Mouse (Mus musculus) telencephalon, adult 2 months (tissue): Measurements from ENCODE around the gene Hspb3.

Experiments used
- DNase-seq: peaks from one replicate; pipeline ENCODE4 v3.0.0-alpha.2; 2011; ENCODE audit warnings: low read depth, low spot score

Gene Hspb3

DNA sequence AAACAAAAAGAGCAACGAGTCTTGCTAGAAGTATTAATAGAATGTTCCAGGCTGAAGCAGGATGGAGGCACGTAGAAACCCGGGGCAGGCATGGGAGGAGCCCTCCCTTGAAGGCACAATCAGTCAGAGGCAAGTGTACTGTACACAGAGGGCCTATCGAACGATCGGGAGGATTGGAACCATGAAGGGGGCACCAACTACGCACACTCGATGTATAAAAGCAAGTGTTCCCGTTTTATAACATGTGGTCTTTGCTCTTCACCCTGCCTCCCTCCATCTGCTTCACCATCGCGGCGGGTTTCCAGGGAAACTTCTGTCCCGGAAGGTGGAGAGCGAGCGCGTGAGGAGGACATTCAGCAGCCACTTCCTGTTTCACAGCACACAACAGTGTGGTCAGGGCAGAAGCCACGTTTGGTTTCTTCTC lies 27.7 kb downstream of the Hspb3 start:
- DNase-seq: no peak

DNA sequence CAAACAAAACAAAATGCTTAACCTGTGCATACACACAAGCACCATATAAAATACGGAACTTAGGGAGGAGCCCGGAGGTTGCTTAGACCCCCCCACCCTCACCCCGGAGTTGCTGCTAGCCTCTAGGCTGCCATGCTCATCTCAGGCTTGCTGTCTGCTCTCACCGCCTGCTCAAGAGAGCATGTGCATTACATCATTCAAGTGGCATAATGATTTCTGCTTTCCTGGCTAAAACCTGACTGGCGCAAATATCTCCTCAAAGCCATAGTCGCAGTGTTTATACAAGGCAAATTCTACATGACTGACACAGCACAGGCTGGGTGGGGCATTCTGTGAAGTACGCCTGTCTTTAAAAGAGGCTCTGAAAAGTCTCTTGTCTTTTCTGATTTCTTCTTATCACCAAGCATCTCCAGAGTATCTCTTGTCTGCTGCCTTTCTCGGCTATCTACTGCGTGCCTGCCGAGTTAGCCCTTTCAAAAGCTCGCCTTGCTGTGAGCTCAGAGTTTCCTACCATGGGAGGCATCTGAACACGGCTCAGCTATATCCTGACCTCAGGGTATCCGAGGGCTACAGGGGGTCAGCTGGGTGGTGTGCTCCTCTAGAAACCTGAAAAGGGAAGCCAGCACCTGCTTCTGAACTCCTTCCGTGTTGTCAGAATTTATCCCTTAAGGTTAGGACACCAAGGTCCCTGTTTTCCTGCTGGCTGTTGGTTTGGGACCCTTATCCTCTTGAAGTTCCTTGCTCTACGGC lies 28.6 kb downstream of the Hspb3 start:
- no peak for DNase-seq

DNA sequence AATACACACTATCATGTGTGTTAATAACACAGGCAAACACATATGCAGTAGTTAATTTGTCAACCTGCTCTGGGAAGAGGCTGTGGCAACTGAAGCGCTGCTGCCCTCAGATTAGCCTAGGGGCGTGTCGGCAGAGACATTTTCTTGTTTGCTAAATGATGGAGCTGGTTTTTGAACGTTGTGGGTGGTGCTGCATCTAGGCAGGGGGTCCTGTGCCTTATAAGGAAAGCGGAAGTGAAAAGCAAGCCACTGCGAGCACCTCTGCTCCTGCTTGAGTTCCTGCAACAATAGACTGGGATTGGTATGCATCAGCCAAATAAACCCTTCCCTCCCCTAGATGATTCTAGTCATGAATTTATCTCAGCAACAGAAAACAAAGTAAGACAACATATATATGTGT lies 31.0 kb downstream of the Hspb3 start:
- DNase-seq: no peak

DNA sequence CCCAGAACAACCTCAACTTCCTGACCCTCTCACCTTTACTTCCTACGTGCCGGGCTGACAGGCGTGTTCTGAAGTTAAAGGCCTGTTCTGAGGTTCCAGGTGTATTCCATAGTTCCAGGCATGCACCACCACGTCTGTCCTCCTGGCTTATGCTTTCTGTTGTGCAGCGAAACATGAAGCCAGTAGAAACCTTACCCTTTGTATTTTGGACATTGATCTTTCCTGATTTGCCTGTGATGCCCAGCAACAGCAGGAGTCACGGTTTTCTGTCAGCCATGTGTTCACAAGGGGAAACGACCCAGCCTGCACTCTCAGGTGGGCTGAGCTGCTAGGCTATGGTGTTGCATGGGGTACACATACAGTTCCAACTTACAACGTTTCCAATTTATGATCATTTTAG lies 35.9 kb downstream of the Hspb3 start:
- no peak for DNase-seq

DNA sequence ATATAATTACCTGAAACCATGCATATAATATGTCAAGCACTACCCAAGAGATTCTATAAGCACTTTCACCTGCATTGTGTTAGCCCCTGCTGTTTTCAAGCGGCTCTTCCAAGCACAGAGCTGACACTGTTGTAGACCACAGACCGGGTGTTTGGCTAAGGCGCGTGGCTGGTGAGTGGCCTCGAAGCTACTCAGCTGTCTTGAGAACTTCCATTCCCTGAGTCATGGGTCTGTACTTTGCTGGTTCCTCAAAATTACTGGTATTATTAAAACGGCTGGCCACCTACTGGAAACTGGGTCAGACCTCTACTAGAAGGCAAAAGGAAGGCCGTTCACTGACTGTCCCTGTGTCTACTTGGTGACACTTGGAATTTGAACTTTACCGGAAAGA lies 40.6 kb downstream of the Hspb3 start:
- DNase-seq: no peak

DNA sequence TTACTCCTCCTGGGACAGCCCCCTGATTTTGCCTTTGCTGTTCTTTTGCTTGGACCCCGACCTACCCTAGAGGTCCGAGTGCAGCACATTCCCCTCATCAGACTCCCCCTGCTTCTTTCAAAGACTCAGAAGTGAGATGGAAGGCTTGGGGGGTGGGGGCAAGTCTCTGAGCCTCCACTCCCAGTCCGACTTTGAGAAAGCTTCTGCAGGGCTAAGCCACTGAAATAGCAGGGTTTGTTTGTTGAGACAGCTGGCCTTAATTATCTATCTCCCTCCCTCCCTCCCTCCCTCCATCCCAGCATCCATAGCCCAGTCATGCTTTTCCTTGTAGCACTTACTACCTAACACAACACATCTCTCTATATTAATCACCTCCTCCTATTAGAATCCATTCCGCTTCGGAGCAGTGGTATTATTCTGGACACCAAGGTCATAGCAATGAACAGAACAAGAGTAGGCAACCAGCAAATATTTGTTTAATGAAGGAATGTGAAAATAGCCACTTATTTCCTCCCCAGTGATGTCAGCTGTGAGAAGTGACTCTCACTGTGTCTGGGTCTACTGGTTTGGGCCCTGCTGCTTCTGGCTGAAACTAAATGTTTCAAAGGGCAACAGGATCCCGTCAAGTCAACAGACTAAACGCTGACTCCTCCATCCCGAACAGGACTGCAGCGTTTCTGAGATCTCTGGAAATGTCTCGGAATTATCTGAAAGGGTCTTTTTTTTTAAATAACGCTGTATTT lies 41.2 kb downstream of the Hspb3 start:
- no peak for DNase-seq

DNA sequence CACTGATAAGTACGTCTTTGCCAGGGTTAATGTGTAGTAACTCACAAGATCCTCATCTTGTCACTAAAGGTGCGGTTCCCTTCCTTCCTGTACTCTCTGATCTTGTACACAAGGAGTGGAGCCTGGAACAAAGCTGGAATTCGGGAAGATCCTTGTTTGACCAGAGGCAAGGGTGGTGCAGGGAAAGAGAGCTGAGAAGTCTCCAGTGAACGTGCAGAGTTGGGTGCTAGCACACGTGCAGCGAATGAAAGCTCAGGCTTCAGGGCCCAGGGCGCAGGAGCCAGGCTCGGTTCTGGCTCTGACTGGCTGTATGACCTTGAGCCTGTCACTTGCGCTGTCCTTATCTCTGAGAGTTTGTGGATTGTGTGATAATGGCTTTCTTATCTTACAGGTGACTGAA lies 44.5 kb downstream of the Hspb3 start:
- no peak for DNase-seq

DNA sequence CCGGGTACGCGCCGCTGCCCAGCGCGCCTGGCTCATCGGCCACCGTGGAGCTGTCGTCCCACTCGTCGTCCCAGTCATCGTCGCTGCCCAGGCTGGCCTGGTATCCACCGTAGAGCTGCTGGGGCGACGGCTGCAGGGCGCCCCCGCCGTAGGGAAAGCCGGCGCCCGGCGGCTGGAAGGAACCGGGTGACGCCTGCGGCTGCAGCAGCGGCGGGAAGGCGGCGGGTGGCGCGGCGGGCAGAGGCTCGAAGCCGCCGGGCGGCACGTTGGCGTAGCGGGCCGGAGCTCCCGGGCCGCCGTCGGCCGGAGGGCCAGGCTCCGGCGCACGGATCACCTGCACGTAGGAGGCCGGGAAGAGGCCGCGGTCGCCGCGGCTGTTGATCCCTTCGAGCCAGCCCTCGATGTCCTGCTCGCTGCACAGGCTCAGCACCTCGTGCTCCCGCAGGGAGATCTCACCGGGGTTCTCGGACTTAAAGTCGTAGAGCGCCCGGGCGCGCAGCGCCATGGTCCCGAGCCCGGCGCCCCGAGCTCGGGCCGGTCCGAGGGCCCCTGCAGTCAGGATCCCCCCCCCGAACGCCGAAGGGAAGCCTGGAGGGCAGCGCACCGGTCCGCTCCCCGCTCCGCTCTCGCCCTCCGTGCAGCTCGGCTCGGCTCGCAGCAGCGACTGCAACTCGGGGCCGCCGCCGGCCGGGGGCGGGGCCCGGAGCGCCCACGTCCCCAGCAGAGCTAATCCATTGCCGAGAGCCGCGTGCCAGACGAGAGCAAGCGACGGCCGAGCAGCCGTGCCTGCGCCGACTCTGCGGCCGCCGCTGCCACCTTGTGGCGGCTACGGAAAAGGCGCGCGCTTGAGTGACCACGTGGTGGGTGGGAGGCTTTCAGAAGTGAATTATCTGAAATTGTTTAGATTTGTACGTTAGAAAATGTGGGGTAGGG lies 45.3 kb downstream of the Hspb3 start, which contains the start of gene Snx18:
Gene Snx18 (minus strand): TSS at position 674 of the 933 bp plus-strand sequence.
- DNase-seq: peak; percentile 85

DNA sequence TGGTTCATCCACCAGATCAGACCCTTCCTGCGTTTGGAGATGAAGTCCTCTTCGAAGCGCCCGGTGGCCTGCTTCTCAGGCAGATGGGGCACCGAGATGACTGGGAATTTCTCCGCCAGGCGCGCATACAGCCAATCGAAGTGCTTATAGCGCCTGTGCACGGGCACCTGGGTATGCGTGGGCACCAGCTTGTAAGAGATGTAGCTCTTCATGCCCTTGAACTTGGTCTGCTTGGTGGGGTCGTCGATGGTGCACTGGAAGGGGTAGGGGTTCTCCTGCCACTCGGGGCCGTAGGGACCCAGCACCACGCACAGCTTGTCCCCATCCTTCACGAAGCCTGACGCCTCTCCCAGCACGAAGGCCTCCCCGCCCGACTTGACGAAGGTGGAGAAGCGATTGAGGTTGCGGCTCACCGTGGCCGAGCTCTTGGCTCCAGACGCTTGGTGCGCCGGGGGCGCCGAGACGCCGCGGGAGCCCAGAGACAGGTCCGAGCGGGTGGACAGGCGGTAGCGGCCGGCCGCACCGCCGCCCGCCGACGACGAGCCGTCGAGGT lies 46.1 kb downstream of the Hspb3 start:
- no peak for DNase-seq

DNA sequence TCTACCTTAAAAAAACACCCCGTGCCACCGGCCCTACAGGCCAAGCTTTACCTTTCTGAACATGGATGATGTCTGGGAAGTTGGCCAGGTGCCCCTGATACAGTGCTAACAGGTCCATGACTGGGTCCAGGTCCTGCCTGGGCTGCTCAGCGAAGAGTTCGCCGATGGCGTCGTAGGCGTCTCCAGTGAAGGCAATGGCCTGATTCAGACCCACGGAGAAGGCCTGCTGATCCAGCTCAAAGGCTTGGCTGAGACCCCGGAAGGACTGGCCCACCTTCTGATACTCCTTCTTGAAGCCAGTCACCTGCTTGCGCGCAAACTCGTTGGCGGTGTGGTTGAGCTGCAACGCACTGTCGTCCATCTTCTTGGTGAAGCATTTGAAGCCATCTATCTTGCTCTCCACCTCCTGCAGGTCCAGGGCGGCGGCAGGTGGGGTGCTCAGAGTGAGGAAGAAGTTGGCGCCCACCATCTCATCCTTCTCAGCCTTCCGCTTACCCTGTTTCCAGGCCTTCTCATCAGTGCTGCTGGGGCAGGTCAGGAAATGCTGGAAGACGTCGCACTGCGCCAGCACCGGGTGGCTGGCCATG lies 46.6 kb downstream of the Hspb3 start:
- DNase-seq: no peak

DNA sequence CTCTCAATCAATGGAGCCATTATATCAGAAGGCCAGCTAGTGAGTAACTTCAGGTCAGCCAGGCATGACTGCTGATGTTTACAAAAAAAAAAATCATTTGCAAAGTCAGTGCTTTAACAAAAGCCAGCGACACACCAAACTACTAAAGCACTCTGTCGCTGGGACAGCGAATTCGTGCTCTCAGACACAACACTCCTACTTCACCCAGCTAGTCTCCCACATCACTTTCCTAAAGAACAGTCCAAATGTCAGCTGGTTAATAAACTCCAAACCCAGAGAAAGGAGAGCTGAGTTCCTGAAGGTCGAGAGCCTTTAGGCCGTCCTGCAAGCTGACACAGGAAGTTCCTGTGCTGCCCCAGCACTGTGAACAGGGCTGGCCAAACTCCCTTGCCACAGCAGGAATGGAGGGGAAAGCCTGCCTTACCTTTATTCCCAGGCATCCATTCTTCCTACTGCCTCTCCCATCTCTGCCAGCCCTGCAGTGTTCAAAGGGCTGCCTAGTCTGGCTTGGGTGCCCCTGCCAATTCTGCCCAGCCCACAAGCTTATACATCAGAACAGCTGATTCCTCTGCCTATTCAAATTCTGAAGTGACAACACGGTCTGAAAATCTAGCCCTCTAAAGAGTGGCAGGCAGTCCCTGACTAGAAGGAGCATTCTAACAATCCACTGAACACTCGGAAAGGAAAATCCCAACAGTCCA lies 47.4 kb downstream of the Hspb3 start:
- no peak for DNase-seq

DNA sequence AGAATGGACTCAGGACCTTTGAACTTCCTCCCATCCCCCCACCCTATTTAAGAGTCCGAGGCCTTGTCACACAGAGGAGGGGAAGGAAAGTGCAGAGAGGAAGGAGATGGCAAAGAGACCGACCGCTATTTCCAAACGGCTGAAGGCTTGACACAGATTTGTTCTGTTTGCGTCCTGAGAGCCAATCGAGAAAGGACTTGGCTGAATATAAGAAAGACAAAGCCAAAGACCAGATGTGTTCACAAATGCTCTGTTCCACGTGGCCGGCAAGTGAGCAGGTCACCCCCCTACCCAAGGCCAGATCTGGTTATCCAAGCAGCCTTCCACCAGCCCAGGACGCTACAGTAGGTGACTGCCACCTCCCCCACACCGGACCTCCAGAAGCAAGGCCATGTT lies 47.9 kb downstream of the Hspb3 start:
- DNase-seq: no peak

DNA sequence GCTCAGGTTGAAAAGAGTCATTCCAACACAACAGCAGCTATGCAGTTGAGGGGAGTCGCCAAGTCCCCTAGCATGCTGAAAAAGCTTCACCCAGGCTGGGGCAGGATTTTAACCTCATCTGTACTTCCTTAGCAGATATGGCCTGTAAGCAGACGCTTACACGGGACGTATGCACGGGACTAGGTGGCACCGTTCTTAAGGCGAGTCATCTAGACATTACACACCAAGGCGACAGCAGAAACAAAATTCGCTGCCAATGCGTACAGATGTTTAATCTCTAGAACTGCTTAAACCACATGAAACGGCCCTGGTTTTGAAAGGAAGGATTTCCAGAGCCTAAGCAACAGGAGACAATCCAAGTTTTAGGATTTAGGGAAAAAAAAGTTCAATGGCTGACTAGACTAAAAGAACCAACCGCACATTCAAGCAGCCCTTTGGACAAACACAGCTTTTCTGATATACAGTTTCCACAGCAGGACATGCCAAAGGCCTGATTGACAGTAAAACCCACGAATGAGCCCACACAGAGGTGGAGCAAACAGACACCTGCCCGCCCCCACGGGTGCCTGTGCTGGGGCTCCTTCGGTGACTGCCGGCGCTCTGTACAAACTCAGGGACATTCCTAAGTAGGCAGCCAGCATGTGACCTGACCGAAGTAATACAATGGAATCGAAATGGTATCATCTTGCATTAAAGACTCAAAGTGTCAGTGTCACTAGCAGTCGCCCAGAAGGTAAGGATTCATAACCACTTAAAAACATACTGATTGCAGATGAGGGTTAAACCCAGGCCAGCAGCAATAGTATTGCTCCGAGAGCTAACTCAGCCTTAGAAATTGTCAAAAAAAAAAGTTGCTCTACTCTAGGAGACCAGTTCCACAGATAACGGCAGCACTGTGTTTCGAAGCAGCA lies 48.6 kb downstream of the Hspb3 start:
- DNase-seq: no peak

DNA sequence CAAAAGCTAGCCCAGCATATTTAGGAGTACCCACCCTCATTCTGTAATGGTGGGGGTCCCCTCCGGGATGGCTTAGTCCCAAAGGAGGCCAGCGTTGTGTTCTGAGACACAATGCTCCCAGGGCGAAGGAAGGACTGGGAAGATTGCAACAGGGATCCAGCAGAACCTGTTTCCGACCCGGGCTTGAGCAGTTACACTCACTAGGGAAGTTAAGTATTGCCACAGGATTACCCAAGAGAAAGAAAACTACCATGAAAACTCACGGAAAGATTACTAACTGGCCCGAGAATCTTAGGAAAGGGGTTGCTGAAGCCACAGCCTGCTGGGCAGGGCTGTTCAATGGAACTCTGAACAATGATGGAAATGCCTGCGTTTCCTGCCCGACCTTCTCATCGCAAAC lies 49.6 kb downstream of the Hspb3 start:
- DNase-seq: no peak

DNA sequence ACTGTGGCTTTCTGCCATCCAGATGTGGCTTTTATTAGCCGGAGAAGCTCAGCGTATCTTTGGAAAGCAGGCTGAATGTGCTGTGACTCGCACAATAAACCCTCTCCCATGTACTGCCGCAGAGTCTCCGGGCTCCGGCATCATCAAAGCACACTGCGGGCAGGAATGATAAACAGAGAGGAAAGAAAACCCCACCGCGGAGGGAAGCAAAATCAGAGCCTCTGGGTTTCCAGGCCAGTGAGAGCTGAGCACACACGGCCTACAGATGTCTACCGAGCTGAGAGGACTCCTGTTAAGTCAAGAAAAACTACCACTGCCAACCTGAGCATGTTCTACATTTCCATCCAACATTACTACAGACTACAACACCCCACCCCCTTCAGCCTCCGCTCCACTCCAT lies 50.1 kb downstream of the Hspb3 start:
- no peak for DNase-seq
